Mouse (Mus musculus) cortical plate, adult 2 months (tissue): ENCODE data around the gene Phf6.

Experiments used
- CTCF ChIP-seq: fragments of 200-500 bp; IDR thresholded peaks from 2 replicates; pipeline ENCODE4 v1.5.1; 2011; ENCODE audit warnings: mild to moderate bottlenecking, control low read depth, low read length; ENCODE audit not compliant: insufficient read depth; ENCODE audit errors: extremely low read depth
- POLR2A ChIP-seq: fragments of 200-500 bp; IDR thresholded peaks from 2 replicates; pipeline ENCODE4 v1.6.1; 2011; ENCODE audit warnings: mild to moderate bottlenecking, low read length, control low read depth; ENCODE audit not compliant: insufficient read depth; ENCODE audit errors: extremely low read depth

- TF ChIP-seq POLR2A (no peak), CTCF (no peak)
Observed at GRCm38 (mm10) chrX:52914705-52915104, 2.6 kb downstream of the Phf6 start.
